Mouse (Mus musculus) stomach, postnatal 0 days (tissue): ENCODE results near the gene Asgr1. TPM values are rescaled to one million over a fixed set of nuclear protein-coding genes. Genes with fewer than 3 reads are reported as not detected.

ENCODE experiments used
- ATAC-seq: fragments of 200-750 bp; cut with Nextera tagmentation; 2 replicates; pipeline ENCODE4 v1.8.0; 2017; ENCODE audit not compliant: low FRiP score, low TSS enrichment
- DNase-seq: peaks from one replicate; pipeline ENCODE4 v3.0.0-alpha.2; 2016; ENCODE audit warnings: low spot score
- H3K27ac ChIP-seq: fragments of 300-500 bp; sonication (generic); replicated peaks from 2 replicates; pipeline ENCODE4 v1.5.1; 2014; ENCODE audit warnings: mild to moderate bottlenecking, control low read depth
- H3K27me3 ChIP-seq: fragments of 300-500 bp; sonication (generic); 2 replicates; pipeline ENCODE4 v1.6.1; 2014; ENCODE audit warnings: low read length; ENCODE audit not compliant: control insufficient read depth, insufficient read depth
- H3K36me3 ChIP-seq: fragments of 300-500 bp; sonication (generic); 2 replicates; pipeline ENCODE4 v1.6.1; 2014; ENCODE audit warnings: low read length, mixed read lengths; ENCODE audit not compliant: control insufficient read depth, insufficient read depth
- H3K4me1 ChIP-seq: fragments of 300-500 bp; sonication (generic); replicated peaks from 2 replicates; pipeline ENCODE4 v1.6.1; 2014; ENCODE audit warnings: antibody characterized with exemption; ENCODE audit not compliant: control insufficient read depth, insufficient read depth
- H3K4me2 ChIP-seq: fragments of 300-500 bp; sonication (generic); replicated peaks from 2 replicates; pipeline ENCODE4 v1.6.1; 2014; ENCODE audit warnings: low read depth, mild to moderate bottlenecking, control low read depth, moderate library complexity
- H3K4me3 ChIP-seq: fragments of 300-500 bp; sonication (generic); 2 replicates; pipeline ENCODE4 v1.5.1; 2014; ENCODE audit warnings: low read depth, low read length, control low read depth
- H3K9ac ChIP-seq: fragments of 300-500 bp; sonication (generic); 2 replicates; pipeline ENCODE4 v1.6.1; 2014; ENCODE audit warnings: mild to moderate bottlenecking, low read length, control low read depth, mixed read lengths
- H3K9me3 ChIP-seq: fragments of 300-500 bp; sonication (generic); 2 replicates; pipeline ENCODE4 v1.6.1; 2016; ENCODE audit warnings: low read length; ENCODE audit not compliant: control insufficient read depth
- CTCF ChIP-seq: IDR thresholded peaks from 2 replicates; pipeline ENCODE4 v1.5.1; 2016; ENCODE audit warnings: antibody characterized with exemption, low read depth, mild to moderate bottlenecking, moderate library complexity
- EP300 ChIP-seq: optimal IDR thresholded peaks from 2 replicates; pipeline ENCODE3; 2016; ENCODE audit warnings: antibody characterized with exemption
- WGBS: fragments of 180-500 bp; shearing (Covaris S2); extraction: QIAGEN DNeasy Blood & Tissue Kit; methylation state at CpG from one replicate; pipeline ENCODE4 v1.1.7; 2014; 5-methylcytosine and 5-hydroxymethylcytosine counted together
- polyA plus RNA-seq: library from polyadenylated mRNA; unstranded; fragments of >200 nt; fragmentation: Nextera tagmentation; extraction: Ambion mirVana; gene quantifications from 2 replicates; pipeline ENCODE4 v1.2.1, GENCODE M21; 2015

Gene Asgr1
- polyA plus RNA-seq, 1 experiment from 2014 or later = 0.70 TPM

DNA sequence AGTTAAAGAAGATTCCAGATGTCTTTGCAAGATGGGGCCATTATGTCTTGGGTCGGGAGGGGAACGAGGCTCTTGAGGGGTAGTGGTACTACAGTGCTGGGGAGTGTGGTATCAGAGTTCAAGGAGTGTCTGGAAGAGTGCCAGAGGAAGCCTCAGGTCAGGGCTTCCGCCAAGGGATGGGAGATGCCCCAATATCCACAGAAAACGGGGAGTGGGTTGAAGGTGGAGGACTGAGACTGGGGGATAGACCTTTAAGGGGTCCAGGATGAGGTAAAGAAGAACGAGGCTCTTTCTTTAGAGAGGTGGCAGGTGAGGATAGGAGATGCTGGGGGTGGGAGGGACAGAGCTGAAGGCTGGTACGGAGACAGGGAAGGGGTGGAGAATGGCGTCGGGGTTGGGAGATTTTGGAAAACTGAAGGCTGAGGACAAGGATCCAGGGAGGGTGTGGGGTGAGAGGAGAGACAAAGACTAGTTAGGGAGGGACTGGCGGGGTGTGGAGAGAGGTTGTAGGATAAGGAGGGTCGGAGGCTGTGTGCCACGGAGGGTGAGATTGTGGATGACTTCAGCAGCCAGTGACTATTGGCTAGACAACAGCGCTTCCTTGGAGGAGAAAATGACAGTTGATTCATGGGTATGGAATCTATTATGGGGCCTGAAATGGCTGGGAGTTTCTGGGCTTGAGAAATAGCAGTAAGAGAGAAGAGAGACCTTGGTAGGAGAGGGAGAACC lies 25.3 kb upstream of the Asgr1 start:
- peaks cover 7% of the 10 kb centered on the region for H3K36me3 ChIP-seq
- H3K27me3 ChIP-seq = no peaks in the 10 kb centered on the region
- peak overlapping the region; percentile 18 for H3K4me3 ChIP-seq
- DNase-seq = no peak
- H3K27ac ChIP-seq = peak overlapping the region; percentile 71
- peaks cover 7% of the 10 kb centered on the region; the same call in 1 of the 2 replicates for H3K4me1 ChIP-seq
- no peaks in the 10 kb centered on the region for H3K9me3 ChIP-seq
- no peak for TF ChIP-seq EP300
- no peak for TF ChIP-seq CTCF
- ATAC-seq = peak; percentile 6; the same call in 1 of the 2 replicates
- peak overlapping the region; percentile 45 for H3K4me2 ChIP-seq
- H3K9ac ChIP-seq = no peak overlapping the region
- WGBS = 22% methylated on average over 12 of the region's 12 CpGs

DNA sequence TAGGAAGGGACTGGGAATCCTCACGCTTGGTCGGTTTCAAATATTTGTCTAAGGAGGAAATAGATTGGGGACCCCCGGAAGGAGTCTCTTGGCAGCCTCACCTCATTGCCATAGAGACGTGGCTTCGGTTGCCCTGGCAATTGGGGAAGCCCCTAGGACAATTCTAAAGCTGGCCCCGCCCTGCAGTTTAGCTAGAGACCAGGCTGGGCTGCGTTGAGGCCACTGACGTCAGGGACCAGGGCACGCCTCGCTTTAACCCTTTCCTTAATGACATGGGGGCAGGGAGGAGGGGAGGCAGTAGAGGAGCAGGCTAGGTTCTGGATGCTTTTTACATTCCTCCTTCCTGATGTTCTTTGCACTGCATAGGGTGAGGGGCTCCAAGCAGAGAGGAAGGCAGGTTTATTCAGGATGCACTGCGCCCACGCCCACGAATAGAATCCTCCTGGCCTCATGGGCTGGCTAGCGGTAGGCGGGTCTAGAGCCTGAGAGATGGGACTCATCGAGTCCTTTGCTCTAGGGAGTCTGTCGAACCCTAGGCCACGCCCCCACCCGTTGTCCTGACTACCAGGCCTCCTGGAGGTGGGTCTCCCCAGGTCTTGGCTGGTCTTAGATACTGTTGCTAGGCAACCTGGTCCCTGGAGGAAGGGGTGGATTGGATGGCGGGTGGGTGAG lies 24.6 kb upstream of the Asgr1 start:
- Histone ChIP-seq H3K4me2 (peak overlapping the region; percentile 45), H3K36me3 (peaks cover 7% of the 10 kb centered on the region), H3K4me1 (peaks cover 7% of the 10 kb centered on the region; the same call in 1 of the 2 replicates), H3K27me3 (no peaks in the 10 kb centered on the region), H3K9me3 (no peaks in the 10 kb centered on the region), H3K27ac (peak overlapping the region; percentile 71), H3K4me3 (peak overlapping the region; percentile 18), H3K9ac (no peak overlapping the region)
- DNase-seq = peak; percentile 67
- no peak for TF ChIP-seq CTCF
- WGBS = 1% methylated on average over 20 of the region's 20 CpGs
- peak; percentile 77 for ATAC-seq

DNA sequence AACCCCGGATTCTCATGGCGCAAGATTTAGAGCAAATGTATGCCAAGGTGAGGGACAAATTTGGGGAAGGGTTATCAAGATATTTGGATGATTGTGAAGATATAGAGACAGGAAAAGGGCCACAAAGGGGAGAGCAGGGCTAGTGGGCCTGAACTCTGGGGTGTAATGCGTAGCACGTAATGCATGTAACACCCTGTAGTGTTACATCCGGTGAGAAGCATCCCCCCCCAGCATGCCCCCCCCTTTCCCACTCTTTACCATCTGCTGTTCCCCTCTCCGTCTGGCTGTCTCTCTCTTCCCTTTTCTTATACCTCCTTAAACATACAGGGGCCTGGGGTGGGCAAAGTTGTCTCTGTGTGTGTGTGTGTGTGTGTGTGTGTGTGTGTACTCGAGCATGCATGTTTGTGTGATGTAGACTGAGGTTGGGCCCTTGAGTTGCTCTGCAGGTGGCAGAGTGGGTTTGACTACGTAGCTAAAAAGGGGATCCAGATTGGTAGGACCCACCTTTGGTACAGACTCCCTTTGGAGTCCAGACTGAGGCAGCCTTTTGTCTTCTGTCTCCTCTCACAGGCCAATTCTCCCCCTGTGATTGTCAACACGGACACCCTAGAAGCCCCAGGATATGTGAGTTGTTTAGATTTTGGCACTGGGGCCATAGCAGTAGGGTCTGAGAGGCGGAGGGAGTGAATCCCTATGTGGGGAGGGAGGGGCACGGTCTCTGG lies 23.9 kb upstream of the Asgr1 start:
- TF ChIP-seq CTCF = no peak
- no peak for TF ChIP-seq EP300
- H3K9ac ChIP-seq = no peak overlapping the region
- peak overlapping the region; percentile 45 for H3K4me2 ChIP-seq
- ATAC-seq = 0 out of 2 replicates have a peak, but pooled peaks have one; percentile 1
- H3K36me3 ChIP-seq = peaks cover 7% of the 10 kb centered on the region
- 38% methylated on average over 11 of the region's 11 CpGs for WGBS
- no peaks in the 10 kb centered on the region for H3K27me3 ChIP-seq
- DNase-seq = no peak
- peaks cover 7% of the 10 kb centered on the region; the same call in 1 of the 2 replicates for H3K4me1 ChIP-seq
- no peak overlapping the region for H3K27ac ChIP-seq
- H3K4me3 ChIP-seq = no peak overlapping the region
- no peaks in the 10 kb centered on the region for H3K9me3 ChIP-seq

DNA sequence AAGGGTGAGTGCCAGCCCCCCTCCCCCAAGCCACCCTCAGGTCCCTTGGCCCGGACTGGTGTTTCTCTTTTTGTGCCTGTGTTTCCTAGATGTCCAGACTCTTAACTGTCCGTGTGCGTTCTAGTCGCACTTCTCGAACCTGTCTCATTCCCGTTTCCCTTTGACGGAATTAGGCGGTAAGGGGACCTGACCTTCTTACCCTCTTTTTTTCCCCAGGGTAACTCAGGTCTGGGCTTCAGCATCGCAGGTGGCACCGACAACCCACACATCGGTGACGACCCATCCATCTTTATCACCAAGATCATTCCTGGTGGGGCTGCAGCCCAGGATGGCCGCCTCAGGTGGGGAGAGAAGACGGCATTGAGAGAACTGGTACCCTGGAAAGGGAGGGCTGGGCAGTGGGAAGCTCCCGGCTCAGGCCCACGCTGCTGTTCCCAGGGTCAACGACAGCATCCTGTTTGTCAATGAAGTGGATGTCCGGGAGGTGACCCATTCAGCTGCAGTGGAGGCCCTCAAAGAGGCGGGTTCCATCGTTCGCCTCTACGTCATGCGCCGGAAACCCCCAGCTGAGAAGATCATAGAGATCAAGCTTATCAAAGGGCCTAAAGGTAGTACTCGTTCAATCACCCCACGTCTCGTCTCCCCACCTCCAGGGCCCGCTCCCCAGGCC lies 23.1 kb upstream of the Asgr1 start:
- Histone ChIP-seq H3K36me3 (peaks cover 7% of the 10 kb centered on the region), H3K27ac (no peak overlapping the region), H3K4me3 (no peak overlapping the region), H3K4me2 (no peak overlapping the region), H3K9me3 (no peaks in the 10 kb centered on the region), H3K4me1 (peaks cover 7% of the 10 kb centered on the region; the same call in 1 of the 2 replicates), H3K9ac (no peak overlapping the region), H3K27me3 (no peaks in the 10 kb centered on the region)
- DNase-seq = no peak
- WGBS = 93% methylated on average over 28 of the region's 28 CpGs
- ATAC-seq = no peak
- TF ChIP-seq EP300 = no peak
- TF ChIP-seq CTCF = no peak

DNA sequence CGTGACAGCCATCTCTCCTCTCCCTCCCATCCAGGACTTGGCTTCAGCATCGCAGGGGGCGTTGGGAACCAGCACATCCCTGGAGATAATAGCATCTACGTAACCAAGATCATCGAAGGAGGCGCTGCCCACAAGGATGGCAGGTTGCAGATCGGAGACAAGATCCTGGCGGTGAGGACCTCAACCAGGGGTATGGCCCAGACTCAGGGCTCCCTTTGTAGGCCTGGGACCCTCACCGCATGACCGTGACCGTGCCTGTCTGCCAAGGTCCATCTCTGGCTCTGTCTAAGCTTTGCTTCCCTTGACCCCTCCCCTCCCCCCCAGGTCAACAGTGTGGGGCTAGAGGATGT lies 22.6 kb upstream of the Asgr1 start:
- Histone ChIP-seq H3K36me3 (peaks cover 7% of the 10 kb centered on the region), H3K9me3 (no peaks in the 10 kb centered on the region), H3K27ac (no peak overlapping the region), H3K4me3 (no peak overlapping the region), H3K4me1 (peaks cover 5% of the 10 kb centered on the region; the same call in 1 of the 2 replicates), H3K4me2 (no peak overlapping the region), H3K27me3 (no peaks in the 10 kb centered on the region), H3K9ac (no peak overlapping the region)
- 99% methylated on average over 11 of the region's 11 CpGs for WGBS
- no peak for DNase-seq
- TF ChIP-seq EP300 (no peak), CTCF (no peak)
- no peak for ATAC-seq
